Mouse (Mus musculus): ENCODE measurements around the gene Prkn.

- no peak for TF ChIP-seq POLR2A (IDR thresholded peaks at IDR 0.05; ENCODE audit: borderline replicate concordance, extremely low read depth, low read depth, low read length)
- TF ChIP-seq CTCF (IDR thresholded peaks at IDR 0.05; ENCODE audit: insufficient read depth, low read length) = no peak
Measured at GRCm38 (mm10) chr17:11740716-11741115, 900.5 kb downstream of the Prkn start.

All from lung, adult 2 months (tissue).